Mouse (Mus musculus) T-cell, adult 66 days (primary cell): ENCODE results near the gene 4930447F04Rik. TPM values are rescaled to one million over a fixed set of nuclear protein-coding genes. Genes with fewer than 3 reads are reported as not detected.

ENCODE experiments used
- total RNA-seq, 2 experiments: library from RNA; stranded (reverse); gene quantifications; 3 replicates in 1 of 2; 4 replicates in 1 of 2; pipeline ENCODE4 v1.2.4; 2023

Gene 4930447F04Rik
- total RNA-seq = not detected

GRCm38 (mm10) chrX:66304124-66304523 lies at the start of gene 4930447F04Rik:
TSS of gene 4930447F04Rik (minus strand) at chrX:66304224.

